Mouse (Mus musculus) embryonic facial prominence, embryonic 11.5 days (tissue): Measurements from ENCODE around the gene Kcnq1. TPM values are rescaled to one million over a fixed set of nuclear protein-coding genes. Genes with fewer than 3 reads are reported as not detected.

Experiments used
- ATAC-seq: fragments of 200-750 bp; cut with Nextera tagmentation; replicated peaks from 2 replicates; pipeline ENCODE4 v1.8.0; 2017; ENCODE audit warnings: low read depth; ENCODE audit not compliant: insufficient number of reproducible peaks, low FRiP score, low TSS enrichment
- DNase-seq: peaks from one replicate; pipeline ENCODE4 v3.0.0-alpha.2; 2015; ENCODE audit warnings: low spot score
- H3K27ac ChIP-seq: fragments of 300-500 bp; sonication (generic); replicated peaks from 2 replicates; pipeline ENCODE4 v1.5.1; 2014; ENCODE audit warnings: mild to moderate bottlenecking, low read depth, low read length, control low read depth
- H3K27me3 ChIP-seq: fragments of 300-500 bp; sonication (generic); 2 replicates; pipeline ENCODE4 v1.6.1; 2014; ENCODE audit warnings: mild to moderate bottlenecking, low read length, moderate library complexity, mixed read lengths; ENCODE audit not compliant: control insufficient read depth, insufficient read depth
- H3K36me3 ChIP-seq: fragments of 300-500 bp; sonication (generic); replicated peaks from 2 replicates; pipeline ENCODE4 v1.6.1; 2014; ENCODE audit warnings: low read depth, mild to moderate bottlenecking, low read length, moderate library complexity, mixed read lengths; ENCODE audit not compliant: control insufficient read depth, insufficient read depth
- H3K4me1 ChIP-seq: fragments of 300-500 bp; sonication (generic); 2 replicates; pipeline ENCODE4 v1.6.1; 2014; ENCODE audit warnings: low read length, mixed read lengths; ENCODE audit not compliant: control insufficient read depth, insufficient read depth
- H3K4me2 ChIP-seq: fragments of 300-500 bp; sonication (generic); 2 replicates; pipeline ENCODE4 v1.6.1; 2014; ENCODE audit warnings: low read depth, mild to moderate bottlenecking, control low read depth, low read length, moderate library complexity
- H3K4me3 ChIP-seq: fragments of 300-500 bp; sonication (generic); 2 replicates; pipeline ENCODE4 v1.5.1; 2014; ENCODE audit warnings: low read depth, low read length, control low read depth
- H3K9ac ChIP-seq: fragments of 300-500 bp; sonication (generic); replicated peaks from 2 replicates; pipeline ENCODE4 v1.6.1; 2014; ENCODE audit warnings: mild to moderate bottlenecking, control low read depth, low read length
- H3K9me3 ChIP-seq: fragments of 300-500 bp; sonication (generic); replicated peaks from 2 replicates; pipeline ENCODE4 v1.6.1; 2016; ENCODE audit warnings: mild to moderate bottlenecking, low read length, inconsistent platforms, mixed read lengths; ENCODE audit not compliant: control insufficient read depth
- WGBS: fragments of 180-500 bp; shearing (Covaris S2); extraction: QIAGEN DNeasy Blood & Tissue Kit; methylation state at CpG from one replicate; pipeline ENCODE4 v1.1.7; 2014; 5-methylcytosine and 5-hydroxymethylcytosine counted together
- polyA plus RNA-seq: library from polyadenylated mRNA; unstranded; fragments of >200 nt; fragmentation: Nextera tagmentation; extraction: Ambion mirVana; gene quantifications from 2 replicates; pipeline ENCODE4 v1.2.1, GENCODE M21; 2014

Kcnq1 gene
- polyA plus RNA-seq, 1 experiment from 2014 or later: 0.81 TPM

DNA sequence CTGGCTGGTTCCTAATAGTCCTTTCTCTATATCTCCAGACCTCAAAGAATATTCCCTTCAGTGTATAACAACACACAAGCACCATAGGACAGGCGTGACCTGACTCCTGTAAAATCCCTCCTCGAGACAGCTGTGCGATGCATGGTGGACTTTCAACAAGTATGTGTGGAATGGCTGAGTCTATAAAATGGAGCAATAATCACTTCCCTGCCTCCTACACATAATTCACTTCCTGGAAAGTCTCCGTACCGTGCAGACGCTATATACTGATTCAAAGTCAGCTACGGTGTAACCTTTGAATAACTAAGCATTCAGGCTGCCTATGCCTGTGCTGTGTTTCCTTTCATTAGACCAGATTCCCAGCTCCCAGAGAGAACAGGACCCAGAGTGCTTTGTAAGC, 182.0 kb downstream of the Kcnq1 start:
- Histone ChIP-seq H3K36me3 (no peaks in the 10 kb centered on the region), H3K4me3 (no peak overlapping the region), H3K9ac (no peak overlapping the region), H3K27ac (no peak overlapping the region), H3K4me1 (no peaks in the 10 kb centered on the region), H3K4me2 (no peak overlapping the region), H3K9me3 (no peaks in the 10 kb centered on the region), H3K27me3 (no peaks in the 10 kb centered on the region)
- no peak for ATAC-seq
- WGBS: 84% methylated on average over 7 of the region's 7 CpGs
- no peak for DNase-seq

GRCm38 (mm10) chr7:143289082-143289849, 183.1 kb downstream of the Kcnq1 start:
- no peaks in the 10 kb centered on the region for H3K9me3 ChIP-seq
- H3K27ac ChIP-seq: no peak overlapping the region
- no peaks in the 10 kb centered on the region for H3K4me1 ChIP-seq
- no peak overlapping the region for H3K9ac ChIP-seq
- no peak overlapping the region for H3K4me2 ChIP-seq
- DNase-seq (no peak), ATAC-seq (no peak)
- WGBS: 56% methylated on average over 3 of the region's 3 CpGs
- H3K36me3 ChIP-seq: no peaks in the 10 kb centered on the region
- H3K4me3 ChIP-seq: no peak overlapping the region
- H3K27me3 ChIP-seq: no peaks in the 10 kb centered on the region

DNA sequence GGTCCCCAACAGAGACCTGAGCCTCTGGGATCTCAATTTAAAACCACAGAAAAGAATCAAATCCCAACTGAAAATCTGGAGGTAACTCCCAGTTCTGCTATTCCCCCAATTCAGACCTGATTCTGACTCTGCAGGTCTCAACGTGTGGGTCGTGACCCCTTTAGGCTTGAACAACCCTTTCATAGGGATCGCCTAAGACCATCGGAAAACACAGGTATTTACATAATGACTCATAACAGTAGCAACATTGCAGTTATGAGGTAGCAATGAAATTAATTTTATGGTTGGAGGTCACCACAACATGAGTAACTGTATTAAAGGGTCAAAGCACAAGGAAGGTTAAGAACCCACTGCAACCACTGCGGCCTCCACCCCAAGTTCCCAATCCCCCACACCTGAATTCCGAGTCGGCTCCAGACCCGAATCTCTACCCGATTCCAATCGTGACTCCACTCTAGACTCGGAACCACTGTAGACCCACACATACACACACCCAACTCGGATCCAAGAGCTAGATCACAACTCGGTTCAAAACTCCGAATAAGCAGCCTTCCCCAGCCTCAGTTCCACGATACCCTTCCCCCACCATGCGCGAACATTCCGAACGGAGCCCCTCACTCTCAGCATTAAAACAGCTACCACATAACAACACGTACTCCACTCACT, 188.7 kb downstream of the Kcnq1 start:
- H3K36me3 ChIP-seq: no peaks in the 10 kb centered on the region
- DNase-seq (no peak), ATAC-seq (no peak)
- H3K27me3 ChIP-seq: no peaks in the 10 kb centered on the region
- 46% methylated on average over 20 of the region's 20 CpGs for WGBS
- H3K4me3 ChIP-seq: peak overlapping the region; percentile 58
- H3K4me2 ChIP-seq: peak overlapping the region; percentile 48
- H3K27ac ChIP-seq: peak overlapping the region; percentile 52; the same call in 1 of the 2 replicates
- peak overlapping the region; percentile 69 for H3K9ac ChIP-seq
- H3K4me1 ChIP-seq: no peaks in the 10 kb centered on the region
- H3K9me3 ChIP-seq: no peaks in the 10 kb centered on the region

DNA sequence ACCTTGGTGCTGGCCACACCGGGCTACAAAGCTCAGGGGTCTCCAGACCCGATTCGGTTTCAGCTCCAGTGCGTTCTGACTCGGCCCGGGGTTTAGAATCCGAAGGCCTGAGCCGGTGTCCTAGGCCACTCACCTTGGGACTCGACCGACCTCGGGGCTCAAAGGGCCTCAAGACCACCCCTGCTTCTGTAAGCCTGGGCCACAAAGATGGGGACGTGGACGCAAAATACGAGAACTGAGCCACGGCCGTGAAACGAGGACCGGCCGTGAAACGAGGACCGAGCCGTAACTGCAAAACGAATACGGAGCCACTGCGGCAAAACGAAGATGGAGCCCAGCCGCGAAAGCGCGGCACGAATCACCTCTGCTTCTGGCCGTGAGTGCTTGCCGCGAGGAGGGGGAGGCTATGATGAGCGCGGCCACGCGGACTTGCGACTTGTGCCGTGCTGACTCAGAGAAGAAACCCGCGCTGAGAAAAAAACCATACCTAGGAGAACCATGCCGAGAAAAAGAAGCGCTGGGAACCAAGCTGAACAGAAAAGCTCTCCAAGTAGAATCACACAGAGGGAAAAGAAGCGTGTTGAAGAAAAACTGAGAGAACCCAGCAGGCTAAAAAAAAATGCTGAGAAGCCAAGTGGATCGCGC, 189.3 kb downstream of the Kcnq1 start:
- Histone ChIP-seq H3K36me3 (no peaks in the 10 kb centered on the region), H3K4me2 (peak overlapping the region; percentile 48), H3K4me1 (no peaks in the 10 kb centered on the region; the same call in 1 of the 2 replicates), H3K9me3 (no peaks in the 10 kb centered on the region), H3K9ac (peak overlapping the region; percentile 69), H3K27ac (peak overlapping the region; percentile 52), H3K4me3 (peak overlapping the region; percentile 58), H3K27me3 (no peaks in the 10 kb centered on the region)
- 46% methylated on average over 47 of the region's 47 CpGs for WGBS
- DNase-seq (peak; percentile 53), ATAC-seq (no peak)

DNA sequence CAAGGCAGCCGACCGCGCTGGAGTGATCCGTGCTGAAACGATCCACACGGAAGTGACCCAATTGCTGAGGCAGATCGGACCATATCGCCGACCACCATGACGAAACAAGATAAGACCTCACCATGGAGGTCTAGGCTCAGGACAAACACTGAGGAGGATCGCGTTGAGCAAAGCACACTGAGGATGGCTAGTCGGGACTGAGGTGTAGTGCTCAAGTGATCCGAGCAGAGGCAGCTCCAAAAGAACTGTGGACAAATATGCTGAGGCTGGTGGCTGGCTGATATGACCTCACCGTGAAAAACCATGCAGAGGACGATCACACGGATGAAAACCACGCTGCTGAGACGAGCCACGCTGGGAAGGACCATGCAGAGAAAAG, 189.8 kb downstream of the Kcnq1 start:
- Histone ChIP-seq H3K27ac (peak overlapping the region; percentile 52; the same call in 1 of the 2 replicates), H3K4me2 (peak overlapping the region; percentile 48), H3K4me3 (peak overlapping the region; percentile 58), H3K9me3 (no peaks in the 10 kb centered on the region), H3K36me3 (no peaks in the 10 kb centered on the region), H3K9ac (peak overlapping the region; percentile 69), H3K27me3 (no peaks in the 10 kb centered on the region), H3K4me1 (no peaks in the 10 kb centered on the region; the same call in 1 of the 2 replicates)
- ATAC-seq (no peak; the same call in 1 of the 2 replicates), DNase-seq (peak; percentile 30)
- WGBS: 35% methylated on average over 20 of the region's 20 CpGs

DNA sequence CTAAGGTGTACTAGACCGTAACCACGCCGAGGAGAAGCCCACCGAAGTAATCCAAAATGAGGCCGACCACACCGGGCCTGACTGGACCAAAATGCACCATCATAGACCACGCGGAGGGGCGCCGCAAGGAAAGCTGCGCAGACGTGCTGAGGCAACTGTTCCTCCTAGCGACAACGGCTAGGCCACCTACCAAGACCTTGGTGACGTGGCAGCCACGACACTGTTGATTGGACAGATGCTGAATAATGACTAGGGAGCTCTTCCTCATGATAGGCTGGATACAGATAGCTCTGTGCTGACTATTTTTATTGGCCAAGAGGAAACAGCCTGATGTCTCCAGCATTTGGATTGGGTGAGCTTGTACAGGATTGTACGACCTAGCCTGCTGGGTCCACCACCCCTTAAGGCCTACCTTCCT, 190.2 kb downstream of the Kcnq1 start:
- H3K9me3 ChIP-seq: no peaks in the 10 kb centered on the region
- 49% methylated on average over 17 of the region's 17 CpGs for WGBS

DNA sequence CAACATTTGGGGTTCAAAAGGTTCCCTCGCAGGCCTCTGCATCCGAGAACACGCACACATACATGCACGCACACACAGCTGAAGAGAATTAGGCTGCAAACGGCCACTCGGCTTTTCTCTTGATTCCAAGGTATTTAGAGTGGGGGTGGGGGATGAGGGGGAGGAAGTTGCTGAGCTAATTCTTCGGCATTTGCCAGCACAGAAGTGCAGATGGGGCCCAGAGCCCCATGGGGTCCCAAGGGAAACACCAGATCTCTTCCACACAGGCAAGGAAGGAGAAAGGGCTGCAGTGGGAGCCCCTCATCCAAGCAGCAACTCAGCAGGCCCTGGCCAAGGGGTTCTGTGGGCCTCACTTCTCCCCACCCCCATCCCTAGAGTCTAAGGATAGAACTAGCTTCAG, 193.9 kb downstream of the Kcnq1 start:
- 25% methylated on average over 7 of the region's 7 CpGs for WGBS
- peak overlapping the region; percentile 60 for H3K27ac ChIP-seq

More for the DNA sequence above, 190.2 kb downstream of the Kcnq1 start:
- no peaks in the 10 kb centered on the region; the same call in 1 of the 2 replicates for H3K4me1 ChIP-seq
- DNase-seq (peak; percentile 90), ATAC-seq (peak; percentile 84)
- H3K9ac ChIP-seq: peak overlapping the region; percentile 69
- no peak overlapping the region for H3K27ac ChIP-seq
- peak overlapping the region; percentile 48 for H3K4me2 ChIP-seq
- H3K27me3 ChIP-seq: no peaks in the 10 kb centered on the region
- peak overlapping the region; percentile 58 for H3K4me3 ChIP-seq
- H3K36me3 ChIP-seq: no peaks in the 10 kb centered on the region

More for the DNA sequence above, 193.9 kb downstream of the Kcnq1 start:
- H3K4me1 ChIP-seq: no peaks in the 10 kb centered on the region; the same call in 1 of the 2 replicates
- DNase-seq: peak; percentile 78
- no peak overlapping the region for H3K4me2 ChIP-seq
- H3K27me3 ChIP-seq: no peaks in the 10 kb centered on the region
- H3K36me3 ChIP-seq: no peaks in the 10 kb centered on the region
- H3K4me3 ChIP-seq: no peak overlapping the region
- H3K9me3 ChIP-seq: no peaks in the 10 kb centered on the region
- H3K9ac ChIP-seq: no peak overlapping the region
- peak; percentile 46 for ATAC-seq
